Mouse (Mus musculus) adrenal gland, adult 2 months (tissue): ENCODE results near the gene Ptx3. TPM values are rescaled to one million over a fixed set of nuclear protein-coding genes. Genes with fewer than 3 reads are reported as not detected.
"Not testable (repeated sequence)": the region's sequence is repeated elsewhere in the genome, so short reads cannot be mapped to it uniquely, and the experiment has no call there.

Experiments used
- DNase-seq: peaks from one replicate; pipeline ENCODE4 v3.0.0; 2021
- long read RNA-seq: library from polyadenylated mRNA; stranded (forward); transcript quantifications from one replicate; pipeline ENCODE4 v2.0.0, GENCODE M21; 2021
- polyA plus RNA-seq: library from polyadenylated mRNA; depleted of rRNA; stranded (reverse); fragments of >200 nt; gene quantifications from 2 replicates; pipeline ENCODE4 v1.2.3, GENCODE M21; 2012; rRNA removed
- total RNA-seq, 2 experiments: library from RNA; stranded (reverse); gene quantifications; 2 replicates each; pipeline ENCODE4 v1.2.3; 2021

The Ptx3 gene
- under 1 TPM; 0.14 to 0.20 TPM for total RNA-seq
- polyA plus RNA-seq = 0.12 TPM in 1 of 2 replicates, not detected in the other
- long read RNA-seq, partial matches to known transcripts = 0 of 1 reads
- long read RNA-seq, other reads (novel, unspliced or antisense) = 0 of 1 reads

- peak; percentile 7 for DNase-seq
Measured at GRCm38 (mm10) chr3:66219655-66220191, at the start of gene Ptx3. Gene Ptx3 (plus strand): TSS chr3:66219910.

GRCm38 (mm10) chr3:66172907-66173306 is 46.8 kb upstream of the Ptx3 start:
- DNase-seq = no peak

DNA sequence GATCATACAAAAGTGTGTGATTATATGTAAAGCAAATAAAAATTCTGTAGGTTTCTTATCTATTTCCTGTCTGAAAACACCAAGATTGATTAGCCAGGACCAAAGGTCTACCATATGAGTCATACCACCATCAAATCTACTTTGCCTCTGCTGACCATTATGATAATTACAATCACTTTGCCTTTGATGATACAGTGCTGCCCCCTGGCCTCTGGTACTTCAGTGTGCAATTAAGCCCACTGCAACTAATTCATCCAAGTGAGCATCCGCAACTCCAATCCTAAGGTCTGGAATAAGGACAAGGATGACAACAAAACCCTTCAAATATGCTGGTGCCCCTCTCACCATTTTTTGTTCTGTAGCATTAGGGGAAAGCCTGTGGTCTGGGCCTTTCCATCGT is 40.1 kb upstream of the Ptx3 start:
- DNase-seq = peak; percentile 13

GRCm38 (mm10) chr3:66193910-66194562 is 25.7 kb upstream of the Ptx3 start:
- DNase-seq = no peak

DNA sequence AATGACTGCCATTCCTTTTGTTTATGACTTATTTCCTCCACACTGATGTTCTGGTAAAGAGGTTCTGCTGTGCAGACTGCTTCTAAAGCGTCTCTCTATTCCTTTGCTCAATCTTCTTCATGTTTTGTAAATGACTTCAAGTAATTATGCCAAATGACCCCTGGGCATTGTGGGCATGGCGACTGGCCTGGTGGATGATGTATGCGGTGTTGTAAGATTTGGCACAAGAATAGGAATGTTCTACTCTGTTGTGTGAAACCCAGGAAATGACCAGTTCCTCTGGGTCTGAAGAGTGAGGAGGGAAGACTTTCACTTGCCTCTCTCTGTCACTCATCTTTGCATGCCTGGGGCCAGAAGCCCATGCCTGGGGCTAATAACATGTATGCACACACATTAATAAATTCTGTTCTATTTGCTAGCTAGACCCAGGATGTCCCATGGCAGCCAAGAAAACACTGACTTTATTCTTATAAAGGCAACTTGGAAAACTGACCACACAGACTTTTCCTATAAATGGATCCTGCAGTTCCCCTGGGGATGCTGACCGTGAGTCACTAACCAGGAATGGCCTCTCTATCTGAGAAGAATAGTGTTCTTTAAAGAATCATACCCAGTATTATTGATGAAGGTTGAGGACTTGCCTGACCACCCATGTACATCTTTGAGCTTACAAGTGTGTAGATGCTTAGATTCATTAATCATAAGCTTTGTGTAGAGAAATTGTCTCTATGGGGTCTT is 10.7 kb upstream of the Ptx3 start:
- DNase-seq = peak; percentile 14

- no peak for DNase-seq
Measured at GRCm38 (mm10) chr3:66213524-66213923, 6.2 kb upstream of the Ptx3 start.

GRCm38 (mm10) chr3:66215759-66216158 is 4.0 kb upstream of the Ptx3 start:
- no peak for DNase-seq

DNA sequence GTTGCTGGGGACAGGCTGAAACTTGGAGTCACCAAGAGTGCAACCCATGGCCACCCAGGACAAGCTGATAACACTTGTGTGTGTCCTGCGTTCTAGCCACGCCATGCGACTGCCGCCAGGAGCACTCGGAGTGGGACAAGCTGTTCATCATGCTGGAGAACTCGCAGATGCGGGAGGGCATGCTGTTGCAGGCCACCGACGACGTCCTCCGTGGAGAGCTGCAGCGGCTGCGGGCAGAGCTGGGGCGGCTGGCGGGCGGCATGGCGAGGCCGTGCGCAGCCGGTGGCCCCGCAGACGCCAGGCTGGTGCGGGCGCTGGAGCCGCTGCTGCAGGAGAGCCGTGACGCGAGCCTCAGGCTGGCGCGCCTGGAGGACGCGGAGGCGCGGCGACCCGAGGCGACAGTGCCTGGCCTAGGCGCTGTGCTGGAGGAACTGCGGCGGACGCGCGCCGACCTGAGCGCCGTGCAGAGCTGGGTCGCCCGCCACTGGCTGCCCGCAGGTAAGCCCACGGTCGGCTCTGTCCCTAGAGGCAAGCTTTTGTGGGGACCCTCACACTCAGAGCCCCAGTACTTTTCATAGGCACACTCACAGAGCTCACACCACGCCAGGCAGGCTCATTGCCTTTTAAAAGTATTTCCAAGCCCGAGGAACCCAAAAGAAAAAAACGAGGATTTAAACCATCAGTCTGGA is 988 bp downstream of the Ptx3 start:
- peak; percentile 68 for DNase-seq

GRCm38 (mm10) chr3:66221243-66221611 is 1.5 kb downstream of the Ptx3 start:
- no peak for DNase-seq

DNA sequence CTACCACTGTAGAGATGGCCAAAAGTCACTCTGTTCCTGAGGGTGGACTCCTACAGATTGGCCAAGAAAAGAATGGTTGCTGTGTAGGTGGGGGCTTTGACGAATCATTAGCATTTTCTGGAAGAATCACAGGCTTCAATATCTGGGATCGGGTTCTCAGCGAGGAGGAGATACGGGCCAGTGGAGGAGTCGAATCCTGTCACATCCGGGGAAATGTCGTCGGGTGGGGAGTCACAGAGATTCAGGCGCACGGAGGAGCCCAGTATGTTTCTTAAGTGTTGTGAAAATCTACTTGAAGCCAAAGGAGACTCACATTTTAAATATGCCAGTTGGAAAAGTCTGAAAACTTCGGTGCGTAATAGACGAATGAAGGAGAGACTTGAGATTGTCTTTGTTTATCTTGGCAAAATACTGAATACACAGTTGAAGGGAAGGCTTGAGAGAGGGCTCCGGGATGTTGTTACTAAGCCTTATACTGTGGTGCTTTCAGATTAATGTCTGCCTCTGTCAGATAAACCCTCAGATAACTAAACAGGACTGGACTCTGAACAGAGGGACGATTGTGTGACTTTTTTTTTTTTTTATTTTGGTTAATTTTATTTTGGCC is 5.3 kb downstream of the Ptx3 start:
- DNase-seq = no peak

GRCm38 (mm10) chr3:66236234-66236871 is 16.6 kb downstream of the Ptx3 start:
- DNase-seq = not testable (repeated sequence)

- DNase-seq = peak; percentile 52
Measured at GRCm38 (mm10) chr3:66240476-66240875, 20.8 kb downstream of the Ptx3 start.

- no peak for DNase-seq
Measured at GRCm38 (mm10) chr3:66251842-66252241, 32.1 kb downstream of the Ptx3 start.

DNA sequence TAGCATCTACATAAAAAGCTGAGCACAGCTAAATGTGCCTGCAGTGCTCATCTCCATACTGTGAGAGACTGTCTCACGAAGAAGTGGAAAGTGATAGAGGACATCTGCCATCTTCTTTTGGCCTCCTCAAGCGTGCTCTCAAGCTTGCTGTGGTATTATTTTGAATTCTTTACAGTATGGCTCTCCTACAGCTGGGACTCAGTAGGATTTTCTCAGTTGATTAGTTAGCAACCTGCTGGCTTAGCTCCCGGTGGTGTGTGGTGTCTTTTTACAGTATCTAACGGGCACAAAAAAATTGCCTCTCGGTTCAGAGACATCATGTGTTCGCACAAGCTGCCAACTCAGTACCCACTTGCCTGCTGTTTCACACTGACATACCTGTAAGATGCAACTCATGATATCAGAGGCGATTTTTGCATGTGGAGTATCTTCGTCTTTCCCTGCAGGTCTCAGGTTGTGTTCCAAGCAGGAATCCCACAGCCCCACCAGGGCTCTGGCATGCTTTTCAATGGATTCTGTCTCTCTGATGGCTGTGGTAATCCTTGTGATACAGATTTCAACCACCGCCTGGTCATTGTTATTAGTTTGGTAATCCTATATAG is 34.9 kb downstream of the Ptx3 start:
- no peak for DNase-seq

- DNase-seq = peak; percentile 60
Measured at GRCm38 (mm10) chr3:66262319-66262718, 42.6 kb downstream of the Ptx3 start.

DNA sequence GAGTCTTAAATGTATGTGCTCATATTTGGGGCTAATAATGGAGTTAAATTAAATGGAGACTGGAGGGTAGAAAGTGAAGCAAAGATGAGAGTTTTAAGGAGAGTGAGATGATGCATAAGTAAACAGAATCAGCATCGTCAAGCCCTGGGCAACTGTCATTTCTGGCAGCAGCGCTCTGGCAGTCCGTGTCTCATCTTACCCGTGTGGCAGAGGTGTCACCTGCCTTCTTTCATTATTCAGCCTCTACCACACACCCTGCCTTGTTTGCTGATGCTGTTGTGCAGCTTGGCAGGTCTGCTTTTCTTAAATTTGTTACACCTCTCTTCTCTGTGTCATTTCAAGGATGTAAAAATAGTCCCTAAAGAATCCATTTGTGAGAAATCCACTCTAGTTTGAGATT is 43.6 kb downstream of the Ptx3 start:
- DNase-seq = no peak

Other genes with a start within 250 kb of the Ptx3 start
- gene Veph1, start 76.9 kb downstream of the Ptx3 start, total RNA-seq = under 1 TPM in 1 of 2 experiments, not detected in 1; 0.09 TPM
- not detected in 2 replicates for gene Veph1, start 76.9 kb downstream of the Ptx3 start, polyA plus RNA-seq